Mouse (Mus musculus): ENCODE results near the gene Scn4b. TPM values are rescaled to one million over a fixed set of nuclear protein-coding genes. Genes with fewer than 3 reads are reported as not detected.

The Scn4b gene
- total RNA-seq, 2 experiments from 2014 or later, result 2.5 to 2.8 TPM

DNA sequence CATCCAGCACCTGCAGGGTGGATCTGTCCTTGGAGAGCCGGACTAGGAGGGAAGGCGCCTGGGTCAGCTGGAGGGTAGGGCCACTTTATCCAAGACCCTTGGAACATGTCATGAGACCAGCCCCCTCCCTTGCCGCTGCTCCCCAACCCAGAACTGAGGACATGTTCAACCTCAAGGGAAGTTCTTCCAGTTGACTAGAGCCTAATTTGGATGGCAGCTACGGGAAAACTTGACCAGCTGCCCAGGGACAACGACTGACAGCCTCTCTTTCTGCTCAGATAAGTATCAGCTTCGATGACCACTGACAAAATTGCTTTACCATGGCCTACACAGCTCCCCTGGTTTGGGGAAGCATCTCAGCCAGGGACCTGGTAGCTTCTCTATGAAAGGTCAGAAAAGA lies 45.1 kb downstream of the Scn4b start:
- no peak for DNase-seq (ENCODE audit: low spot score)
- intact Hi-C loops (cut with DNase I), result no loop called here

DNA sequence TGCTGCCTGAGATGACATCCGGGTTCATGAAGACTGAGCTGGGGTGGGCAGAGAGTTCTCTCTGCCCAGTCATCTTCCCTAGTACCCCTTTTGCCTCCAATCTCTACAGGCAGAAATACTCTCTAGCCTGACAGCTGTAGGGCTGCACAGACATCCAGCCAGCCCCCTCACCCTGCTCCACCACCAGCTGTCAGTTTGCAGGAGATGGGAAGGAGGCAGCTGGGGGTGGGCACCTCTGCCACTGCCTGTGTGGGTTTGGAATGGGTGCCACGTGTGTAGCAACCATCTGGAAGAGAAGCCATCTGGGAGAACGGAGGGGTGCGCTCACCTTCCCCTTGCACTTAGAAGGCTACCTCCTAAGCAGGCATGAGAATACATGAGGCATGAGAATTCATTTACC lies 47.1 kb downstream of the Scn4b start:
- intact Hi-C loops (cut with DNase I), result no loop called here
- no peak for DNase-seq (ENCODE audit: low spot score)

DNA sequence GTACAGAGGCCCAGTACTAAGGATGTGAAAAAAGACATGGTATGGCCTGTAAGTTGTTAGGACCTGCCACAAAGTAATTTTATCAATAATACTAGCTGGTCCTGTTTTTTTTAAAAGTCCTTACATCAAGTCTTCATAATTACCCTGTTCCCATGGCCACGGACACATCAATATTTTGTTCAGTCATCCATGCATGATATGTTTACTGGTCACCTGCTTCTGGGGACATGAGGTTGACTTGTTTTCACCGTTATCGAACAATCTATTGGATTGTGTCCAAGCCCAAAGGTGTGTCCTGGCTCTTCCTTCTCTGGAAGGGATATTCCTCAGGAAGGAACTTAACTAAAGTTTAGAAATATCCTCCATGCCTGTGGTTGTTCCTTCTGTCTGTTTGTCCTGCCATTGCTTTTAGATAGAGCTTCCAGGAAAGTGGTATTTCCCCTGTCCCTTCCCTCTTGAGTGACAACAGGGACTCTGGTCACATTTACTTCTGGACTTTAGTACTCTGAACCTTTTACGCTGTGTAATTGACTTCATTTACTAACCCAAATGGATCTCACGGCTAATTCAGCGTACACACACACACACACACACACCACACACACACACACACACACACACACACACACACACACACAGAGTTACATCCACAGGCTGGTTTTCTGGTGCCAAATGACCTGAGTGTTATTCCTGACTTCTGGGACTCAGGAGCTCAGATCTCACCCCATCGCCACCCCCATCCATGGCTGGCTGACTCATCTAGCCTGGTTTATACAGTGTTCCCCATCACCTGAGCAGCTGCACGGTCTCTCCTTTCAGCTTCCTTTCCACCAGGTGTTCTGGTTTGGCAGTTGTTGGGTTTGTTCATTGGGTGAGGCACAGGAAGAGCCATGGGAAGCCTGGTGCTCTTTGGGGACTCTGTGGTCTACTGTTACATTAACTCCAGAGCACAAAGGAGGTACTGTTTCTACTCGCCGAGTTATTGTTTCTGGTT lies 50.7 kb downstream of the Scn4b start:
- intact Hi-C loops (cut with DNase I), result no loop called here
- DNase-seq (ENCODE audit: low spot score), result no peak

DNA sequence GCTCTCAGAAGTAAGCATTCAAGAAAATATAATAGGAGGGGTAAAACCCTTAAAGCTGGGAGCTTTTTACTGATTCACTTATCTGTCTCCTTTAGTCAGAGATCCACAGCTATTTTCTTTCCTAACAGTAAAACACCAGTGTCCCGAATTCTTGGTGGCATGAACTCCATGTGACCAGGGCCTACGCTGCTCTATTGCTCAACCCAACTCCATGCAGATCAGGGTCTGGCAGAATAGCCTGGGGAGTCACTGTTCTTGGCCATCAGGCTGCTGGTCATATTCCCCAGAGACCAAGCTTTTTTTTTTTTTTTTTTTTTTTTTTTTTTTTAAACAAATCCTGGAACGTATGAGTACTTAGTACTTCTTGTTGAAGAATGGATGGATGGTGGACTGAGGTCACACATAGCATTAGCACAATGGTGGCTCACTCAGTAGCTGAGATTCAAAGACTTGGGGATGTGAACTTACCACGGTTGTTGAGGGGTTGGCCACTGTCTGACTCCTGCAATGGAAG lies 51.5 kb downstream of the Scn4b start:
- intact Hi-C loops (cut with DNase I), result no loop called here
- DNase-seq (ENCODE audit: low spot score), result no peak

DNA sequence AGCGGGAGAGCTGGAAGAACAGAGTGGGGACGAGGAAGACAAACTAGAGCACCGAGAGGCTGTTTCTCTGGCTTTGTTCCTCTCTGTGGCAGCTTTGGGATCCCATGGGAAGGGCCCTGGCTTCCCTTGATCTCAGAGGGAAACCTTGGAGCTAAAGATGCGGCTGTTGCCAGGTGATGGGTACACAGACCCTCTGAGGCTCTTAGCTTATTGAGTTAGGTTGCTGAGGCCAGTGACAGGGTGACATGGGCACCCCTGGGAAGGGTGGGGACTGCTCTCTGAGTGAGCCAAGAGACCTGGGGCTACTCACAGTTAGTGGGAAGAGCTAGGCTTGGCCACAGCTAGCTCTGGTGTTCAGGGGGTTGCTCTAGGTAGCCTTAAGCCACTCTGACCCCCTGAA lies 57.3 kb downstream of the Scn4b start:
- DNase-seq (ENCODE audit: low spot score), result no peak
- intact Hi-C loops (cut with DNase I), result no loop called here

DNA sequence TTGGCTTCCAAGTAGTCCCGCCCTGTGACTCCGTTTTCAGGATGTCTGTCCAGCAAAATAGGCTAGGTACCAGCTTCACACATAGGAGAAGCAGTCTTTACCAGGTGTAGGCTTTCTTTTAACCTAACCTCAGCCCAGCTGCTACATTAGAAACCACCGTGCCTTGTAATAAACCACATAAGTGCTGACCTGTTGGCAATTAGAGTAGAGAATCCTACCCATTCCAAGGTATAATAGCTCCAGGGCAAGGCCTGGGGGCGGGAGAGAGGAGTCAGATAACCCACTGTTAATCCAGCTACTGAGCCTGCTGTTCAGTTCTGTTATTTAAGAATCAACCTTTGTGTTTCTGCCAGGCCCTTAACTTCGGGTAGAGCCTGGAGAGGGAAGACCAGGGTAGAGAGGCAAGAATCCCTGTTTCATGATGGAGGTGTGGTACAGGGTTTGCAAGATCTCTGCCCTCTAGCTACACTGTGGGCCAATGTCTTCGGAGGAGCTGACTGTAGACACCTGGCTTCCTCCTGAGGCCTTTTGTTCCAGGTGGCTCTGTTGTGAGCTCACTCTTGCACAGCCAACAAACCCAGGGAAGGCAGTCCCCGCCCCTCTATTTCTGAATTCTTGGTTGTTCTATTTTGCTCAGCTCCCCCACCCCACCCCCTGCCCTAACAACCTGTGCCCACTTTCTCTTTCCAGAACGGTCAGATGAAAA lies 58.1 kb downstream of the Scn4b start:
- DNase-seq (ENCODE audit: low spot score), result no peak
- intact Hi-C loops (cut with DNase I), result no loop called here

DNA sequence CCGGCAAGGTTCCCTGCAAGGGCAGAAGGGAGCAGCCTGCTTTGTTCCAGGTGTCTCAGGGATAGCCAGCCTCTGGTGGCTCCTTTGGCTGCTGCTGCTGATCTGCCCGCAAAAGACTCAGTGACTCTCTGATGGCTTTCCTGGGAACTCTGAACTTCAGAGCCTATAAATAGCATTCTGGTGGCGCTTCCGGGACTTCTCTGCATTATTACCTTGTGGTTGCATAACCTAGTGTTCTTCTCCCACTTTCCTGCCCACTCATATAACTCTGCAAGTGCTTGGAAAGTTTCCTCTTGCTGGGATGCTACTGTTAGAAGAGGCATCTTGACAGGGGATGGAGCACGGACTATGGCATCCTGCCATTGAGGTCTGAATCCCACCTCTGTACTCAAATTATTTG lies 59.4 kb downstream of the Scn4b start:
- DNase-seq (ENCODE audit: low spot score), result no peak
- intact Hi-C loops (cut with DNase I), result no loop called here

DNA sequence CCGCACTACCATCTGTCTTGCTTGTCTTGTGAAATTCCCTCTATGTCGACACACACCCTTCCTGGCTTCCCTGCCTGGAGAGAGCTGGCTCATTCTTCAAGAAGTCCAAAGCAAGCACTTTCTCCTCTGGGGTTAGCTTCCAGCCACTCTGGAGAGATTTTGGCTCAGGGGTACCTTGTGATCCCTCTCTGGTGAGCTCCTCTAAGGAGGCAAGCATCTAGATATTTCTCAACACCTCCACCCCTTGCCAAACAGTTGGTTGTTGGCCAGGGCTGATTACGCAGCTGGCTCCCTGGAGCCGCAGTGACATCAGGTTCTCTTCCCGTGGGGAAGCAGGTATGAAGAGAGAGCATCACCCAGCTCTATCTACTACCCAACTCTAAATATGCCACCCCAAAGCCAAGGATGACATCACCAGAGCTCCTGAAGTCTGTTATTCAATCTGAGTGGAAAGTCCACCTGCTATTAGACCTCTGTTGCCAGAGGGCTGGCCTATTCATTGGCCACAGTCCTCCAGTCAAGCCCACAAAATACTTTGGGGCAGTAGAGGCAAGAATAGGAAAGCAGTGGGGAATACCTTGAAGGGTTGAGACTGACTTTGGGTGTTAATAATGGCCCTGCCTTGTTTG lies 63.2 kb downstream of the Scn4b start:
- DNase-seq (ENCODE audit: low spot score), result no peak
- intact Hi-C loops (cut with DNase I), result no loop called here

DNA sequence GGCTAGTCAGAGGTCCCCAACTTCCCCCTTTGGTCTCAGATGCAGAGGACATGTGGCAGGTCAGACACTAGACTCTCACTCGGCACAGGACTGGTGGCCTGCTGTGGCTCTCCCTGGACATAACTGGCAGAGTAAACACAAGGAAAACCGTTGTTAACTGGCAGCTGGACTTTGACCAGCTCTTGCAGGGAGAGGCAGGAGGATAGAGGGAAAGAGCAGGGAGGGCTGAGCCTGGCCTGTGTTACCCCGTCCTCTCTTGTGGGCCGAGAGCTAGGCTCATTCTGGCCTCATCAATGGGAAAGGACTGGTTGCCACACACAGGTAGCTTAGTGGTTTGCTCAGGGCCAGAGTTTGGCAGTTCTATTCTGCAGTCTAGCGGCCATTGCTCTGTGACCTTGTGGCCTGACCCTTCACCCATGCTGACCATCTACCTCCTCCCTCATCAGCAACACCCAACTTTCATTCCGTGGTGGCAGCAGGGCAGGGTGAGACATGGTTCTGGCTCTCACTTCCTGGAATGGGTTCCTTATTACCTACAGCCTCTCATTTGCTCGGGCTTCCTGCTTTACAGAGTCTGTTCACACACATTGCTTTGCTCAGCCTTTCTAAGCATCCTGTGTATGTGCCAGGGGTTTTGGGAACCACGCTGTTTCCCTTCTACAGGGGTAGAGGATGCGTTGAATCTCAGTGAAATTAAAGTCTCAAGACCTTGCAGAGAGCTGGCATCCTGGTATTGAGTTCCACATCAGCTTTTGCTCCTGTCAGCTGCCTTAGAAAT lies 64.0 kb downstream of the Scn4b start:
- no peak for DNase-seq (ENCODE audit: low spot score)
- intact Hi-C loops (cut with DNase I), result no loop called here

Other genes with a start within 250 kb of the Scn4b start
- 1,000 to 10,000 TPM; 1,628 to 1,660 TPM for gene Atp5l, start 217.7 kb upstream of the Scn4b start, total RNA-seq (2021)
- gene Ube4a, start 172.8 kb upstream of the Scn4b start, total RNA-seq (2021), result 10 to 100 TPM; 37.4 to 38.3 TPM
- not detected for gene Cd3g, start 158.0 kb upstream of the Scn4b start, total RNA-seq (2021)
- under 1 TPM; 0.16 to 0.34 TPM for gene Cd3d, start 156.6 kb upstream of the Scn4b start, total RNA-seq (2021)
- gene Cd3e, start 128.8 kb upstream of the Scn4b start, total RNA-seq (2021), result under 1 TPM; 0.36 to 0.57 TPM
- gene Mpzl2, start 98.6 kb upstream of the Scn4b start, total RNA-seq (2021), result 1 to 10 TPM in 1 of 2 experiments, under 1 TPM in 1; 0.81 to 1.0 TPM
- gene Mpzl3, start 83.2 kb upstream of the Scn4b start, total RNA-seq (2021), result 1 to 10 TPM; 1.5 to 2.6 TPM
- gene Jaml, start 59.2 kb upstream of the Scn4b start, total RNA-seq (2021), result under 1 TPM; 0.26 to 0.84 TPM
- 1 to 10 TPM; 1.1 TPM for gene Scn2b, start 20.6 kb upstream of the Scn4b start, total RNA-seq (2021)
- not detected for gene BC049352, start 43.6 kb downstream of the Scn4b start, total RNA-seq (2021)
- not detected for gene Tmprss4, start 65.7 kb downstream of the Scn4b start, total RNA-seq (2021)
- 1 to 10 TPM; 2.2 to 2.3 TPM for gene Il10ra, start 130.8 kb downstream of the Scn4b start, total RNA-seq (2021)
- gene Tmprss13, start 180.7 kb downstream of the Scn4b start, total RNA-seq (2021), result 1 to 10 TPM; 3.6 to 3.7 TPM
- 10 to 100 TPM; 16.2 to 17.2 TPM for gene Fxyd6, start 231.8 kb downstream of the Scn4b start, total RNA-seq (2021)

All from heart, postnatal 25 days (tissue).